ENCODE assay signal across 7 mouse cellular contexts in the genomic region with DNA sequence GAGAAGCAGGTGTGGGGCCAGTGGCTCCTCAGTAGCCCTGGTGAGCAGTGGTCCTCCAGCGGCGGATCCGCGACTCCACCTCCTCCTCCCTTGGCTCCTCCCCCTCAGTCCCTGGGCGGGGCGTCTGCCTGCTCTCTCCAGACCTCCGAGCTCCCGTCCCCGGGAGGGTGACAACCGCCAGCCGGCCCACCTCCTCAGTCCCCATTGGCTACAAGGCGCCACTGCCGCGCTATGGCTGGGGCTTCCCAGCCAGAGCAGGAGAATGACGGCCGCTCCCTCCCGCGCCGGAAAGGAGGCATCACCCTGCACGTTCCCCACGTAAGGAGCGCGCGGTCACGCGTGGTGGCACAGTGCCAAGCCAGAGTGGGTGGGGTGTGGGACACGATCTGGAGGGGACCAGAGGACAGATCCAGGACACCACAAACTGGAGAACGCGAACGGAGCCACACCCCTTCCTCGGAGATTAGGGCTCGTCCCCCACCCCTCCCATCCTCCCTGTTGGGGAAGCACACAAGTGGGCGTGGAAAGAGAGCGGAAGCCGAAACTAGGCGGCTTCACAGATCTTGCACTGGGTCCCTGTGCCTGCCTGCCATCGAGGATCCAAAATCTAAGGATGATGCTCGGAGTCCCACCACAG. TPM values are rescaled to one million over a fixed set of nuclear protein-coding genes. Genes with fewer than 3 reads are reported as not detected.
DNase-seq lines count a peak whose midpoint lies in the region; ATAC-seq lines count a peak whose summit lies in the region.

No protein-coding gene starts in this region.

- peak overlapping the region; percentile 89 for H3K27ac ChIP-seq in intestine, embryonic 16.5 days (ENCODE audit: low read length)
- H3K27ac ChIP-seq in midbrain, embryonic 11.5 days (ENCODE audit: low read depth, low read length) = peak overlapping the region; percentile 64

- under 1% methylated on average over 38 of the region's 38 CpGs for WGBS in intestine, embryonic 16.5 days
- WGBS in midbrain, embryonic 11.5 days = under 1% methylated on average over 38 of the region's 38 CpGs

- H3K9ac ChIP-seq in intestine, embryonic 16.5 days (ENCODE audit: low read depth, low read length) = peak overlapping the region; percentile 78
- H3K9ac ChIP-seq in midbrain, embryonic 11.5 days (ENCODE audit: low read length) = peak overlapping the region; percentile 67

- no peaks in the 10 kb centered on the region for H3K36me3 ChIP-seq in intestine, embryonic 16.5 days (ENCODE audit: control insufficient read depth, insufficient read depth, low read length)
- no peaks in the 10 kb centered on the region for H3K36me3 ChIP-seq in midbrain, embryonic 11.5 days (ENCODE audit: control insufficient read depth, insufficient read depth, low read length)

- peak overlapping the region; percentile 73 for H3K4me3 ChIP-seq in intestine, embryonic 16.5 days (ENCODE audit: low read length)
- H3K4me3 ChIP-seq in midbrain, embryonic 11.5 days (ENCODE audit: low read depth, low read length) = peak overlapping the region; percentile 55

- intact Hi-C loops in gastrocnemius, postnatal 36 days (cut with DNase I) = no loop called here
- intact Hi-C loops in left cerebral cortex, postnatal 36 days (cut with DNase I) = loop anchor here (1.0 to 5.0 kb wide), 3 partner anchors 63 to 146 kb away; a partner anchor contains a TSS

- H3K4me1 ChIP-seq in intestine, embryonic 16.5 days (ENCODE audit: control insufficient read depth, insufficient read depth, low read length) = peaks cover 27% of the 10 kb centered on the region
- peaks cover 19% of the 10 kb centered on the region for H3K4me1 ChIP-seq in midbrain, embryonic 11.5 days (ENCODE audit: control insufficient read depth, insufficient read depth, low read length)

- H3K27me3 ChIP-seq in intestine, embryonic 16.5 days (replicated peaks; ENCODE audit: control insufficient read depth, insufficient read depth, low read length) = no peaks in the 10 kb centered on the region
- H3K27me3 ChIP-seq in midbrain, embryonic 11.5 days (ENCODE audit: control insufficient read depth, insufficient read depth, low read length) = no peaks in the 10 kb centered on the region

- peak; percentile 97 to 98 for DNase-seq in adrenal gland, adult 18-20 months (ENCODE audit: low spot score in 2 of 2)
- DNase-seq in embryo, embryonic 11 days = peak; percentile 96
- peak; percentile 95 to 98 for DNase-seq in gastrocnemius, postnatal 36 days
- peak; percentile 98 to 99 for DNase-seq in left cerebral cortex, postnatal 36 days (ENCODE audit: low spot score in 2 of 2)
- peak; percentile 100 for DNase-seq in midbrain, embryonic 11.5 days (ENCODE audit: low spot score, missing footprints)
- DNase-seq in skeletal muscle tissue, adult 2 months (ENCODE audit: low read depth, low spot score) = peak; percentile 93

- H3K9me3 ChIP-seq in intestine, embryonic 16.5 days (ENCODE audit: control insufficient read depth, low read length) = no peaks in the 10 kb centered on the region
- no peaks in the 10 kb centered on the region for H3K9me3 ChIP-seq in midbrain, embryonic 11.5 days (ENCODE audit: control insufficient read depth, low read length)

- H3K4me2 ChIP-seq in intestine, embryonic 16.5 days (ENCODE audit: low read depth, low read length) = peak overlapping the region; percentile 79
- H3K4me2 ChIP-seq in midbrain, embryonic 11.5 days = peak overlapping the region; percentile 73

- ATAC-seq in intestine, embryonic 16.5 days = peak; percentile 96
- peak; percentile 98 for ATAC-seq in midbrain, embryonic 11.5 days (ENCODE audit: low FRiP score)

RNA-seq across cellular contexts. Expression of a gene that starts 39.5 kb away (rescaled TPM):
- total RNA-seq in adrenal gland, adult 18-20 months (2021) = 10 to 100 TPM; 26.2 to 30.2 TPM
- total RNA-seq in gastrocnemius, postnatal 36 days (2021) = 1 to 10 TPM; 6.1 to 7.8 TPM
- 25.5 and 27.6 TPM in 2 replicates for polyA plus RNA-seq in intestine, embryonic 16.5 days (2015; fragmentation: Nextera tagmentation; extraction: Ambion mirVana)
- total RNA-seq in left cerebral cortex, postnatal 36 days (2021) = 100 to 1,000 TPM; 310 to 327 TPM
- 19.3 and 23.4 TPM in 2 replicates for polyA plus RNA-seq in midbrain, embryonic 11.5 days (2014; fragmentation: Nextera tagmentation; extraction: Ambion mirVana)

Comparison
In these comparisons a context has a peak if more than half of its experiments do, and no peak if none do; other contexts are left out.
1. Peak in every context shown above with its lines: DNase-seq, ATAC-seq, H3K4me3 ChIP-seq and H3K27ac ChIP-seq.
2. RNA of a gene that starts 39.5 kb away (total RNA-seq): 310 to 327 TPM in left cerebral cortex, postnatal 36 days; 26.2 to 30.2 TPM in adrenal gland, adult 18-20 months and 6.1 to 7.8 TPM in gastrocnemius, postnatal 36 days; every median in the first group is over 4 times any median in the second.